Mouse (Mus musculus) CH12.LX (cell line): Measurements from ENCODE around the gene Rab11fip3. TPM values are rescaled to one million over a fixed set of nuclear protein-coding genes. Genes with fewer than 3 reads are reported as not detected.

Source experiments
- DNase-seq: peaks from one replicate; pipeline ENCODE4 v3.0.0-alpha.2; 2013; ENCODE audit errors: extremely low read depth
- H3K27ac ChIP-seq: 2 replicates; pipeline ENCODE4 v1.5.1; 2012; ENCODE audit warnings: low read depth, mild to moderate bottlenecking, control low read depth, moderate library complexity; ENCODE audit not compliant: insufficient read depth
- H3K27me3 ChIP-seq: replicated peaks from 2 replicates; pipeline ENCODE3; 2012; ENCODE audit warnings: inconsistent platforms
- H3K36me3 ChIP-seq, 2 experiments: replicated peaks in 1 of 2; 2 replicates each; pipeline versions ENCODE3 to v1.6.1; 2012; ENCODE audit warnings: inconsistent platforms in 1 of 2, low read length in 1 of 2, mild to moderate bottlenecking in 1 of 2, mixed read lengths in 1 of 2, moderate library complexity in 1 of 2; ENCODE audit not compliant: control insufficient read depth in 1 of 2, insufficient read depth in 1 of 2
- H3K4me1 ChIP-seq, 2 experiments: 2 replicates each; pipeline ENCODE4 v1.6.1; 2012; ENCODE audit warnings: inconsistent platforms in 1 of 2, moderate library complexity in 1 of 2; ENCODE audit not compliant: insufficient read depth in 2 of 2, control insufficient read depth in 1 of 2
- H3K4me2 ChIP-seq: 2 replicates; pipeline ENCODE4 v1.6.1; 2012; ENCODE audit warnings: low read depth, mild to moderate bottlenecking, control low read depth; ENCODE audit not compliant: poor library complexity, insufficient read depth, severe bottlenecking
- H3K4me3 ChIP-seq, 3 experiments: fragments of 150-350 bp in 1 of 3; sonication (generic) in 1 of 3; replicated peaks in 1 of 3; 2 replicates each; pipeline versions ENCODE3 to v1.5.1; 2011 to 2012; ENCODE audit warnings: low read depth in 2 of 3, low read length in 2 of 3, mild to moderate bottlenecking in 2 of 3, moderate library complexity in 2 of 3, control low read depth in 1 of 3, improper control_type of control experiment in 1 of 3, inconsistent platforms in 1 of 3, mixed read lengths in 1 of 3; ENCODE audit not compliant: poor library complexity in 1 of 3
- H3K79me2 ChIP-seq: replicated peaks from 2 replicates; pipeline ENCODE4 v1.6.1; 2012; ENCODE audit warnings: mild to moderate bottlenecking, moderate library complexity; ENCODE audit not compliant: control insufficient read depth, poor library complexity, insufficient read depth, severe bottlenecking; ENCODE audit errors: extremely low read depth
- H3K9ac ChIP-seq: 2 replicates; pipeline ENCODE4 v1.6.1; 2012; ENCODE audit warnings: low read depth, mild to moderate bottlenecking, control low read depth, moderate library complexity; ENCODE audit not compliant: insufficient read depth
- H3K9me3 ChIP-seq: replicated peaks from 2 replicates; pipeline ENCODE3; 2012; ENCODE audit warnings: low read length, inconsistent platforms, mixed read lengths
- BHLHE40 ChIP-seq: IDR thresholded peaks from 2 replicates; pipeline ENCODE4 v1.6.1; 2011; ENCODE audit warnings: mild to moderate bottlenecking, low read depth, low read length, improper control_type of control experiment
- CHD1 ChIP-seq: IDR thresholded peaks from 2 replicates; pipeline ENCODE4 v1.6.1; 2012; ENCODE audit warnings: low read depth, low read length, improper control_type of control experiment, inconsistent platforms
- CTCF ChIP-seq, 2 experiments: IDR thresholded peaks in 1 of 2; conservative IDR thresholded peaks in 1 of 2; 2 replicates each; pipeline ENCODE4 v1.5.1; 2011 to 2012; ENCODE audit warnings: low read depth in 2 of 2, low read length in 2 of 2, improper control_type of control experiment in 1 of 2, inconsistent platforms in 1 of 2, mild to moderate bottlenecking in 1 of 2, moderate library complexity in 1 of 2
- ETS1 ChIP-seq: conservative IDR thresholded peaks from 2 replicates; pipeline ENCODE4 v1.6.1; 2012; ENCODE audit warnings: low read depth, mild to moderate bottlenecking, inconsistent platforms, low read length, improper control_type of control experiment, moderate library complexity
- GABPA ChIP-seq: IDR thresholded peaks from 2 replicates; pipeline ENCODE4 v1.6.1; 2012; ENCODE audit warnings: low read depth, low read length, improper control_type of control experiment, inconsistent platforms; ENCODE audit not compliant: insufficient replicate concordance
- IRF4 ChIP-seq: IDR thresholded peaks from 2 replicates; pipeline ENCODE4 v1.6.1; 2014; ENCODE audit warnings: low read depth, mild to moderate bottlenecking, inconsistent platforms, low read length, improper control_type of control experiment
- JUND ChIP-seq: conservative IDR thresholded peaks from 2 replicates; pipeline ENCODE4 v1.6.1; 2011; ENCODE audit warnings: low read depth, low read length, improper control_type of control experiment
- MEF2A ChIP-seq: IDR thresholded peaks from 2 replicates; pipeline ENCODE4 v1.6.1; 2014; ENCODE audit warnings: low read depth, mild to moderate bottlenecking, inconsistent platforms, low read length, improper control_type of control experiment, borderline replicate concordance
- MXI1 ChIP-seq: IDR thresholded peaks from 2 replicates; pipeline ENCODE4 v1.6.1; 2011; ENCODE audit warnings: mild to moderate bottlenecking, low read depth, low read length, improper control_type of control experiment
- MYC ChIP-seq: IDR thresholded peaks from 2 replicates; pipeline ENCODE4 v1.6.1; 2011; ENCODE audit warnings: low read depth, mild to moderate bottlenecking, improper control_type of control experiment, low read length
- NELFE ChIP-seq: IDR thresholded peaks from 2 replicates; pipeline ENCODE4 v1.6.1; 2011; ENCODE audit warnings: low read depth, low read length, improper control_type of control experiment
- PAX5 ChIP-seq: IDR thresholded peaks from 2 replicates; pipeline ENCODE4 v1.6.1; 2012; ENCODE audit warnings: low read length, inconsistent platforms, mixed read lengths
- POLR2AphosphoS2 ChIP-seq: IDR thresholded peaks from 2 replicates; pipeline ENCODE4 v1.6.1; 2011; ENCODE audit warnings: low read depth, low read length, improper control_type of control experiment
- RAD21 ChIP-seq: IDR thresholded peaks from 2 replicates; pipeline ENCODE4 v1.6.1; 2011; ENCODE audit warnings: low read depth, mild to moderate bottlenecking, low read length, improper control_type of control experiment, moderate library complexity
- SIN3A ChIP-seq: IDR thresholded peaks from 2 replicates; pipeline ENCODE4 v1.6.1; 2012; ENCODE audit warnings: low read length, improper control_type of control experiment, inconsistent platforms
- SMC3 ChIP-seq: IDR thresholded peaks from 2 replicates; pipeline ENCODE4 v1.6.1; 2011; ENCODE audit warnings: low read depth, low read length, improper control_type of control experiment
- TBP ChIP-seq: conservative IDR thresholded peaks from 2 replicates; pipeline ENCODE4 v1.6.1; 2011; ENCODE audit warnings: low read depth, low read length, improper control_type of control experiment
- USF1 ChIP-seq: IDR thresholded peaks from 2 replicates; pipeline ENCODE4 v1.6.1; 2014; ENCODE audit warnings: low read depth, mild to moderate bottlenecking, inconsistent platforms, low read length, improper control_type of control experiment
- ZKSCAN1 ChIP-seq: IDR thresholded peaks from 2 replicates; pipeline ENCODE4 v1.6.1; 2012; ENCODE audit warnings: low read depth, inconsistent platforms, low read length, improper control_type of control experiment, borderline replicate concordance
- ZNF384 ChIP-seq: IDR thresholded peaks from 2 replicates; pipeline ENCODE4 v1.6.1; 2012; ENCODE audit warnings: low read depth, low read length, improper control_type of control experiment, inconsistent platforms
- dilution Hi-C: fragments of 300-500 bp; cut with MboI; formaldehyde crosslinking; loops from 2 replicates; pipeline ENCODE4 v1.14.3; 2020; ENCODE audit warnings: low sequenced_read_pairs; ENCODE audit not compliant: extremely low pct_unique_long_range_greater_than_20kb, extremely low pct_ligation_motif_present
- in situ Hi-C: fragments of 300-500 bp; cut with MboI; formaldehyde crosslinking; loops from 3 replicates; pipeline ENCODE4 v1.14.3; 2019; ENCODE audit warnings: low sequenced_read_pairs, low pct_ligation_motif_present, low pct_unique_long_range_greater_than_20kb, mixed read lengths
- polyA plus RNA-seq: library from polyadenylated mRNA; unstranded; fragments of >175 nt; gene quantifications from 2 replicates; pipeline ENCODE4 v1.2.1, GENCODE M21; 2012; ENCODE audit warnings: low read depth; ENCODE audit not compliant: insufficient read length
- total RNA-seq, 2 experiments: library from RNA; depleted of rRNA; stranded (reverse); fragments of 300-350 nt in 1 of 2; fragments of >200 nt in 1 of 2; gene quantifications; 2 replicates each; pipeline ENCODE4 v1.2.3; 2012 to 2014

Rab11fip3 gene
- total and polyA plus RNA-seq, 3 experiments, result 3.5 to 7.6 (median 4.6) TPM

GRCm38 (mm10) chr17:26043249-26043636 is 26.1 kb downstream of the Rab11fip3 start:
- dilution Hi-C loops (no loop called here), in situ Hi-C loops (no loop called here)
- no peaks in the 10 kb centered on the region for H3K9me3 ChIP-seq
- H3K4me3 ChIP-seq, result no peak overlapping the region
- no peak overlapping the region for H3K27ac ChIP-seq
- TF ChIP-seq CTCF (conservative IDR thresholded peaks at IDR 0.05 in 1 of 2, IDR thresholded peaks at IDR 0.05 in 1 of 2; ENCODE audit: low read depth in 2 of 2, low read length in 2 of 2) (no peak), RAD21 (no peak), PAX5 (no peak), BHLHE40 (no peak), POLR2AphosphoS2 (no peak), JUND (no peak), IRF4 (no peak), ZKSCAN1 (no peak), ETS1 (no peak)
- TF ChIP-seq, all 38 proteins: peak for 0
- no peak for DNase-seq
- Histone ChIP-seq H3K27me3 (no peaks in the 10 kb centered on the region), H3K36me3 (peaks cover 0 to 23% of the 10 kb centered on the region in 2 experiments), H3K9ac (no peak overlapping the region), H3K4me1 (peaks cover 0 to 12% of the 10 kb centered on the region in 2 experiments; a peak in 2 of 4 replicates), H3K79me2 (no peaks in the 10 kb centered on the region), H3K4me2 (no peak overlapping the region)

GRCm38 (mm10) chr17:26042599-26043248 is 26.6 kb downstream of the Rab11fip3 start:
- H3K9me3 ChIP-seq, result no peaks in the 10 kb centered on the region
- peaks cover 0 to 24% of the 10 kb centered on the region in 2 experiments for H3K36me3 ChIP-seq
- peaks cover 0 to 9% of the 10 kb centered on the region in 2 experiments; a peak in 1 of 4 replicates for H3K4me1 ChIP-seq
- no peak for DNase-seq
- dilution Hi-C loops (no loop called here), in situ Hi-C loops (no loop called here)
- no peak overlapping the region for H3K27ac ChIP-seq
- no peaks in the 10 kb centered on the region for H3K79me2 ChIP-seq
- no peaks in the 10 kb centered on the region for H3K27me3 ChIP-seq
- no peak for TF ChIP-seq BHLHE40
- no peak for TF ChIP-seq MEF2A
- TF ChIP-seq ZNF384, result no peak
- TF ChIP-seq USF1, result no peak
- no peak for TF ChIP-seq SMC3
- no peak for TF ChIP-seq MYC
- TF ChIP-seq SIN3A, result no peak
- TF ChIP-seq NELFE, result no peak
- no peak for TF ChIP-seq JUND
- no peak for TF ChIP-seq GABPA
- no peak for TF ChIP-seq MXI1
- no peak for TF ChIP-seq CHD1
- no peak for TF ChIP-seq TBP
- H3K9ac ChIP-seq, result no peak overlapping the region
- no peak overlapping the region for H3K4me3 ChIP-seq
- H3K4me2 ChIP-seq, result no peak overlapping the region
